Mouse (Mus musculus): ENCODE data around the gene Ankrd13a. TPM values are rescaled to one million over a fixed set of nuclear protein-coding genes. Genes with fewer than 3 reads are reported as not detected.

Ankrd13a gene
- polyA plus RNA-seq, 1 experiment: 51.2 TPM

DNA sequence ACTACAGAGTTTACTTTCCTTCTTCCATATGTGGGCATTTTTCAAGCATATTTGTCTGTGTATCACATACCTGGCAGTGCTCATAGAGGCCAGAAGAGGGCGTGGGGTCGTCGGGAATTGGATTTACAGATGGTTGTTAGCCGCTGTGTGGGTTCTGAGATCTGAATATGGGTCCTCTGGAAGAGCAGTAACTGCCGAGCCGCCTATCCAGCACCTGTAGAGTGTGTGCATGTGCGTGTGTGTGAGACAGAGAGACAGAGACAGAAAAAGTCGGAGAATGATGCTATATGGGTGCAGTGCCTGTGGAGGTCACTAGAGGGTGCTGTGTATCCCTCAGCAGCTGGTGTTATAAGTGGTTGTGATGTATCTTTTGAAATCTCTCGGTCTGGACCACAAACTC, 49.7 kb downstream of the Ankrd13a start:
- Histone ChIP-seq H3K36me3 (ENCODE audit: control insufficient read depth, insufficient read depth) (no peaks in the 10 kb centered on the region), H3K79me2 (ENCODE audit: control insufficient read depth, insufficient read depth) (no peaks in the 10 kb centered on the region), H3ac (ENCODE audit: control insufficient read depth, insufficient read length) (no peak overlapping the region), H3K4me2 (ENCODE audit: low read depth) (peak overlapping the region; percentile 35), H3K4me3 (peak overlapping the region; percentile 17), H3K27me3 (ENCODE audit: control insufficient read depth, insufficient read depth, insufficient read length) (no peaks in the 10 kb centered on the region)
- TF ChIP-seq MYOD1 (IDR thresholded peaks at IDR 0.05; ENCODE audit: control insufficient read depth in 1 of 3, insufficient read length in 2 of 3, low read depth in 2 of 3) (peak in 1 of 3 experiments; percentile 25), E2F4 (IDR thresholded peaks at IDR 0.05; ENCODE audit: insufficient read depth) (no peak)

DNA sequence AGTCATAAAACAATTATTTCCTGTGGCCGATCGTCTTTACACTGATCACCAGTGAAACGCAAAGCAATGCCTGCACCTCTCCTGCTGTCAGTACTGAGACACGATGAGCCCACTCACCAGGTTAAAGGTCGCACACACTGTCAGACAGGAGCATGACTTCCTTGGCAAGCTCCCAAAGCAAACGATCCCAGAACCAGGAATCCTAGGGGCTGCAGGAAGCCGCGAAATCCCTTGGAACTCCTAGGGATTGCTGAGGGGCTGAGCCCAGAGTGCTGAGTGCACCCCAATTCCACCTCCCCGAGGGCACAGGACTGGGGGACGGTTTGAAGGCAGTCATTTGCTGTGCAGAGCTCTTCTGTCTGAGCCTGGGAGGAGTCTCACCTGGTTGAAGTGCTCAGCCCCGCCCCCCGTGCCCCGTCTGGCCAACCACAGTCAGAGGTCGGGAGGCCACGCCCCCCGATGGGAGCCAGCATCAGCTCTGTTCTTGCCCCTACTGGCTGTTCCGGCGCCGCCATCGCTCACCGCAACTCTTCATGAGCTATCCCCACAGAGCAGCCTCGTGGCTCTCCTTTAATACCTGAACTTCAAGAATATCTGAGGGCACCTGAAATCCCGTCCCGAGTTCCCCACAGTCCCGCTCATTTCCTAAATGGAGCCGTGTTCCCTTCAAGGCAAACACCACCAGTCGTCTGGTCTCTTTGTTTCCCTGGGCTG, 51.7 kb downstream of the Ankrd13a start:
- H3K4me3 ChIP-seq: no peak overlapping the region
- no peak for TF ChIP-seq TCF3 (IDR thresholded peaks at IDR 0.05; ENCODE audit: insufficient read length, low read depth)
- TF ChIP-seq SRF (IDR thresholded peaks at IDR 0.05; ENCODE audit: control insufficient read depth, insufficient read length, low read depth): no peak
- TF ChIP-seq MYOG (IDR thresholded peaks at IDR 0.05; ENCODE audit: control insufficient read depth in 1 of 3, insufficient read depth in 1 of 3, insufficient read length in 2 of 3, low read depth in 2 of 3): no peak
- no peak for TF ChIP-seq E2F4 (IDR thresholded peaks at IDR 0.05; ENCODE audit: insufficient read depth)
- TF ChIP-seq CEBPB (IDR thresholded peaks at IDR 0.05; ENCODE audit: insufficient read depth, poor library complexity, severe bottlenecking): no peak
- TF ChIP-seq USF1 (IDR thresholded peaks at IDR 0.05; ENCODE audit: low read depth): no peak
- TF ChIP-seq TCF12 (IDR thresholded peaks at IDR 0.05; ENCODE audit: insufficient read depth, poor library complexity, severe bottlenecking): no peak
- TF ChIP-seq REST (IDR thresholded peaks at IDR 0.05; ENCODE audit: insufficient read depth, insufficient read length): no peak

DNA sequence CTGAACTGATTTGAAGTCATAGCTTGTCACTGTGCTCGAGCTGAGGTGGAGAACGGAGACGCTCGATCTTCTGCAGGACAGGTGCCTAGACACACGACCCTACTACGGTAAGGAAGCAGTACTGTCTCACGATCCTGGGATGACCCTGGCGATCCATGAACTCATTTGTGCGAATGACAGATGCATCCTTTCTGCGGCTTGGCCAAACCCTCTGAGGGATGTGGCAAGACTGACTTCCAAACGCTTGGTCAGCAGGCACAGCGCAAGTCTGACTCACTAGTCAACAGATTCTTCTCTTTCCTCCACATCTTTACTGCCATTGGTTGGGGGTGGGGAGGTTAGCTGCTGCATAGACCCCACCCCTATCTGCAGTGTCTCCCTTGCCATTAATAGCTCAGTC, 53.0 kb downstream of the Ankrd13a start:
- Histone ChIP-seq H3K4me2 (ENCODE audit: low read depth) (peak overlapping the region; percentile 73), H3K27me3 (ENCODE audit: control insufficient read depth, insufficient read depth, insufficient read length) (no peaks in the 10 kb centered on the region), H3K36me3 (ENCODE audit: control insufficient read depth, insufficient read depth) (no peaks in the 10 kb centered on the region), H3ac (ENCODE audit: control insufficient read depth, insufficient read length) (no peak overlapping the region), H3K79me2 (ENCODE audit: control insufficient read depth, insufficient read depth) (no peaks in the 10 kb centered on the region), H3K4me3 (no peak overlapping the region)
- no peak for TF ChIP-seq POLR2AphosphoS2 (IDR thresholded peaks at IDR 0.05; ENCODE audit: insufficient read length, low read depth)
- no peak for TF ChIP-seq USF1 (IDR thresholded peaks at IDR 0.05; ENCODE audit: low read depth)
- TF ChIP-seq CEBPB (IDR thresholded peaks at IDR 0.05; ENCODE audit: insufficient read depth, poor library complexity, severe bottlenecking): peak; percentile 80; the same call in 1 of the 2 replicates
- peak; percentile 28 to 94 (median 87) for TF ChIP-seq MYOD1 (IDR thresholded peaks at IDR 0.05; ENCODE audit: control insufficient read depth in 1 of 3, insufficient read length in 2 of 3, low read depth in 2 of 3)
- no peak for TF ChIP-seq REST (IDR thresholded peaks at IDR 0.05; ENCODE audit: insufficient read depth, insufficient read length)
- no peak for TF ChIP-seq TCF12 (IDR thresholded peaks at IDR 0.05; ENCODE audit: insufficient read depth, poor library complexity, severe bottlenecking)
- no peak for TF ChIP-seq TCF3 (IDR thresholded peaks at IDR 0.05; ENCODE audit: insufficient read length, low read depth)
- TF ChIP-seq E2F4 (IDR thresholded peaks at IDR 0.05; ENCODE audit: insufficient read depth): no peak
- TF ChIP-seq SRF (IDR thresholded peaks at IDR 0.05; ENCODE audit: control insufficient read depth, insufficient read length, low read depth): no peak
- no peak for TF ChIP-seq MAX (IDR thresholded peaks at IDR 0.05; ENCODE audit: low read depth)
- peak; percentile 54 to 82 (median 68) for TF ChIP-seq MYOG (IDR thresholded peaks at IDR 0.05; ENCODE audit: control insufficient read depth in 1 of 3, insufficient read depth in 1 of 3, insufficient read length in 2 of 3, low read depth in 2 of 3)
- TF ChIP-seq POLR2A (IDR thresholded peaks at IDR 0.05; ENCODE audit: insufficient read length, low read depth): no peak

More for the DNA sequence above, 51.7 kb downstream of the Ankrd13a start:
- Histone ChIP-seq H3K4me2 (ENCODE audit: low read depth) (no peak overlapping the region), H3K27me3 (ENCODE audit: control insufficient read depth, insufficient read depth, insufficient read length) (no peaks in the 10 kb centered on the region), H3K36me3 (ENCODE audit: control insufficient read depth, insufficient read depth) (no peaks in the 10 kb centered on the region), H3ac (ENCODE audit: control insufficient read depth, insufficient read length) (no peak overlapping the region), H3K79me2 (ENCODE audit: control insufficient read depth, insufficient read depth) (no peaks in the 10 kb centered on the region)

- H3K36me3 ChIP-seq (ENCODE audit: control insufficient read depth, insufficient read depth): no peaks in the 10 kb centered on the region
- H3ac ChIP-seq (ENCODE audit: control insufficient read depth, insufficient read length): no peak overlapping the region
- TF ChIP-seq MYOG (IDR thresholded peaks at IDR 0.05; ENCODE audit: control insufficient read depth in 1 of 3, insufficient read depth in 1 of 3, insufficient read length in 2 of 3, low read depth in 2 of 3) (peak in 2 of 3 experiments; percentile 19 to 74), MYOD1 (IDR thresholded peaks at IDR 0.05; ENCODE audit: control insufficient read depth in 1 of 3, insufficient read length in 2 of 3, low read depth in 2 of 3) (peak in 1 of 3 experiments; percentile 58), E2F4 (IDR thresholded peaks at IDR 0.05; ENCODE audit: insufficient read depth) (no peak)
- no peak overlapping the region for H3K4me2 ChIP-seq (ENCODE audit: low read depth)
- no peaks in the 10 kb centered on the region for H3K79me2 ChIP-seq (ENCODE audit: control insufficient read depth, insufficient read depth)
- no peak overlapping the region for H3K4me3 ChIP-seq
- H3K27me3 ChIP-seq (ENCODE audit: control insufficient read depth, insufficient read depth, insufficient read length): no peaks in the 10 kb centered on the region
Measured at GRCm38 (mm10) chr5:114829740-114830139, 55.3 kb downstream of the Ankrd13a start.

- Histone ChIP-seq H3ac (ENCODE audit: control insufficient read depth, insufficient read length) (no peak overlapping the region), H3K4me2 (ENCODE audit: low read depth) (no peak overlapping the region), H3K4me3 (no peak overlapping the region), H3K27me3 (ENCODE audit: control insufficient read depth, insufficient read depth, insufficient read length) (no peaks in the 10 kb centered on the region), H3K36me3 (ENCODE audit: control insufficient read depth, insufficient read depth) (no peaks in the 10 kb centered on the region), H3K79me2 (ENCODE audit: control insufficient read depth, insufficient read depth) (no peaks in the 10 kb centered on the region)
- no peak for TF ChIP-seq REST (IDR thresholded peaks at IDR 0.05; ENCODE audit: insufficient read depth, insufficient read length)
- TF ChIP-seq POLR2A (IDR thresholded peaks at IDR 0.05; ENCODE audit: insufficient read length, low read depth): no peak
- no peak for TF ChIP-seq USF1 (IDR thresholded peaks at IDR 0.05; ENCODE audit: low read depth)
- TF ChIP-seq MYOG (IDR thresholded peaks at IDR 0.05; ENCODE audit: control insufficient read depth in 1 of 3, insufficient read depth in 1 of 3, insufficient read length in 2 of 3, low read depth in 2 of 3): no peak
- TF ChIP-seq TCF12 (IDR thresholded peaks at IDR 0.05; ENCODE audit: insufficient read depth, poor library complexity, severe bottlenecking): no peak
Measured at GRCm38 (mm10) chr5:114836886-114837285, 62.4 kb downstream of the Ankrd13a start.

All from myocyte (in vitro differentiated cells).